Mouse (Mus musculus) embryo, embryonic 10.5 days (tissue): ENCODE results near the gene Map3k21.

Source experiments
- DNase-seq: peaks from one replicate; pipeline ENCODE4 v3.0.0-alpha.2; 2015; ENCODE audit warnings: low spot score

The Map3k21 gene

GRCm38 (mm10) chr8:125914386-125914785 lies 4.1 kb downstream of the Map3k21 start:
- no peak for DNase-seq

- DNase-seq, result no peak
Observed at GRCm38 (mm10) chr8:125917013-125917412, 6.8 kb downstream of the Map3k21 start.

- no peak for DNase-seq
Observed at GRCm38 (mm10) chr8:125918719-125919118, 8.5 kb downstream of the Map3k21 start.

- DNase-seq, result no peak
Observed at GRCm38 (mm10) chr8:125919560-125919959, 9.3 kb downstream of the Map3k21 start.

DNA sequence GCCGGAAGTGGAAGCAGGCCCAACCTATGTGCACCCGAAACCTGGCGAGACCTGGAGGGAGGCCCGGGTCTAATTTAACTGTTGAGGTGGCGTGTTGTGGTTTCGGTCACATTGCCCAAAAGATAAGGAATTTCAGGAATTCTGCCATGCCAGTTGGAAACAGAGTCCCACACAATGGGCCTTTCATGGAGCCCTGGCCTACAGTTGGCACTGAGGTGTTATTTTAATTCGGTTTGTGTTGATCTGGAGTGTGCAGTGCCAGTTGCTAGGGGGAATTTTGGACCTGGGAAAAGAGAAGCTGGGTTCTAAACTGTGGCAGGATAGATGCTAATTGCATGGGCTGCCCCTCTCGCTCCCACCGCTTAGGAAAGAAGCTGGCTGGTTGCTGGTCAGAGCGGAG lies 10.0 kb downstream of the Map3k21 start:
- DNase-seq, result no peak

GRCm38 (mm10) chr8:125920761-125921160 lies 10.5 kb downstream of the Map3k21 start:
- DNase-seq, result no peak

GRCm38 (mm10) chr8:125922333-125922732 lies 12.1 kb downstream of the Map3k21 start:
- no peak for DNase-seq

- no peak for DNase-seq
Observed at GRCm38 (mm10) chr8:125926636-125927035, 16.4 kb downstream of the Map3k21 start.

DNA sequence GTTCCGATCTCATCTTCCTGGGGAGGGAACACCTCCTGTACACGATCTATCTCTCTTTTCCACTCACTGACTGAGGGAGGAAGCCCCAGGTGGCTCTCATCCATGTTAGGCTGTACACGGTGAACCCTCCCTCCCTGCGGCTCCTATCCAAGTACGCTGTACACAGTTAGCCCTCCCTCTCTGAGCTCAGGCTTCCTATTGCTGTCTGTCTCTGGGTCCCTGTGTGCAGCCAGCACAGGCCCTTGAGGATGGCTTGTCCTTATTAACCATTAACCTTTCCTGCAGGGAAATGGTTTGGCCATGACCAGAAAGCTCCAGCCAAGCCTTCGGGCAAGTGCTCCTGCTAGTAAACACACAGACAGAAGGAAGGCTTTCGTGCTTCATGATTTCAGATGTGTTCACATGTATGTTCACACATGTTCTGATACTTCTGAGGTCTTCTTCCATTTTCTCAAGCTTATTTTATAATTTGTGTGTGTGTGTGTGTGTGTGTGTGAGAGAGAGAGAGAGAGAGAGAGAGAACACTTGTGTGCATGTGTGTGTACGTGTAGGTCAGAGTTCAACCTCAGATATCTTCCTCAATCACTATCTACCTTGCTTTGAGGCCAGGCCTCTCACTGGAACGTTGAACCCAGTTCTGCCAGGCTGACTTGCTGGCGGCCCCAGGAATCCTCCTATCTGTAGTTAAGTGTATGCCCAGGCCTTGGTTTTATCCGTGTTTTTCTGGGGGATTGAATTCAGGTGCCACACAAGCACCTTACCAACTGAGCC lies 20.2 kb downstream of the Map3k21 start:
- no peak for DNase-seq

DNA sequence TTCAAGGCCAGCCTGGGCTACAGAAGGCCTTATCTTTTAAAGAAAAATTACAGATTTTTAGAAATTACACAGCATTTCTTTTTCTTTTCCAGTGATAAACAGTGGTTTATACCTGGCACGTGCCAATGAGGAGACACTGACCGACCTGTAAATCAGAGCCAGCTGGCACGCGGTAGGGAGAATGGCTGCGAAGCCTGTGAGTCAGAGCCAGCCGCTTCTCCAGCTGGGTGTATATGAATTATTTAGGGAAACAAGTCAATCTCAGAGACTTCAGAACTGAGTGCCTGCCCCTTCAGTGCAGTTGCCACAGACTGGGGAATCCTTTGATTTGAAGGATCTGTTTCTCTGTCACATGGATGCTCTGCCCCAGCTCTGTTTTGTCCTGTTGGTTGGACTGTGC lies 21.6 kb downstream of the Map3k21 start:
- DNase-seq, result no peak

DNA sequence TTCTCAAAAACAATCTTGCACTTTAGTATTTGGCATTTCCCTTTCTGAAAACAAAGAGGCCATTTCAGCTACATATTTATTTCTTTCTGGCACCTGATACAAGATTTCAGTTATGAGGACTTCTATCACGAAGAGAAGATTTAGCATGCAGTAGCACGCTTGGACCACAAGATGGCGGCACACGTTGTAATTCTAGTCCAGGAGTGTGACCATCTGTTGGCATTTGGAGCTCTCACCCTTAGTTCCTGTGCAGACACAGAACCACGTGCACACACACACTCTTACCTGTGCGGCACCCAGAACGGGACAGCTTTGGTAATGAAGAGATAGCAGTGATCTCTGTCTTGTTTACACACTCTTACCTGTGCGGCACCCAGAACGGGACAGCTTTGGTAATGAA lies 25.4 kb downstream of the Map3k21 start:
- peak; percentile 80 for DNase-seq

GRCm38 (mm10) chr8:125944511-125944910 lies 34.3 kb downstream of the Map3k21 start:
- no peak for DNase-seq

GRCm38 (mm10) chr8:125948696-125949308 lies 38.6 kb downstream of the Map3k21 start:
- no peak for DNase-seq

- peak; percentile 98 for DNase-seq
Observed at GRCm38 (mm10) chr8:125950007-125950940, 40.0 kb downstream of the Map3k21 start.

DNA sequence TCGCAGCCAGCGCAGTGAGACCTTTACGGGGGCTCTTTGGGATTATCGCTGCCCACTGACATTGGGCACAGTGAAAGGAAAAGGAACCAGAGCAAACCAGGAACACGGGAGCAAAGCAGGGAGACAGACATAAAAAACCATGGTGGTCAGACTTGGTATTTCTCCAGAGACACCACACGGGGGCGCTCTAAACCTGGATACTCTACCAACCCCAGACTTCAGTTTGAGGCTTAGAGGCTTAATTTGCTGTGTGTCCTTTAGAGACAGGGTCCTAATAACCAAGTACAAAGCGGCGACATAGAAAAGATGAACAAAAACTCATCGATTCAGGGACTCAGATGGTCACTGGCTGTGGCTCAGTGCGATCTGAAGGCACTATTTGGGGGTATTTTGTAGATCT lies 45.4 kb downstream of the Map3k21 start:
- DNase-seq, result peak; percentile 80

- no peak for DNase-seq
Observed at GRCm38 (mm10) chr8:125956796-125957195, 46.5 kb downstream of the Map3k21 start.

GRCm38 (mm10) chr8:125957226-125957993 lies 47.2 kb downstream of the Map3k21 start:
- no peak for DNase-seq

DNA sequence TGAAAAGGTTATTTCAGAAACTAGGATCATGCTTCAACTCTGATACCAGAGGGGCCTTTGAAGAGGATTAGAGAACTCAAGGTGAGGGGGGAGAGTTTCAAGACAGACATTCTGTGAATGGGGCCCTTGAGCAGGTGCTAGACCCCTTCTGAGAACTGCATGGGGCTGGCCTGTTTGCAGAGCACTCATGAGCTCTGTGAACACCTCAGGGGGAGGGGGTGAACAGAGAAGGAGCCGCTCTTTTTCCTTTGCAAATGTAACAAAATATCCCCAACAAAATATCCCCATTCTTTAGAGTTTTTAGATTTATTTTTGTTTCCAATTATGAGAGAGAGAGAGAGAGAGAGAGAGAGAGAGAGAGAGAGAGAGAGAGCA lies 47.7 kb downstream of the Map3k21 start:
- DNase-seq, result no peak

DNA sequence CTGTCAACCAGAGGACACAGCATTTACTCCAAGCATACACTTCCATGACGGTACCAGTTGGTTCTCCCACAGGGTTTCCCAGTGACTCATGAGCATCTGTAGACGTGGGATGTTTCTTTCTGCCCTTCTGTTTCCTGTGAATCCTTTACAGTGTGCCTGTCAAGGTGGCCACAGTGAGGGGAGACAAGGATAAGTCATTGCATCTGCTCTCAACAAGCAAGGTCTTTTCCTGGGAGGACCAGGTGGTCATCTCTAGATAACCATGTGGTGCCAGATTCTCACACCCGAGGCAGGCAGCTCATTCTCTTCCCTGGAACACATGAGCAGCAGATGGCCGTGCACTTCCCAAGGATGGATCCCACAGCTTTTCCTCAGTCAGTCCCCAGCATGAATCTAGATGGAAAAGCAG lies 49.1 kb downstream of the Map3k21 start:
- no peak for DNase-seq

DNA sequence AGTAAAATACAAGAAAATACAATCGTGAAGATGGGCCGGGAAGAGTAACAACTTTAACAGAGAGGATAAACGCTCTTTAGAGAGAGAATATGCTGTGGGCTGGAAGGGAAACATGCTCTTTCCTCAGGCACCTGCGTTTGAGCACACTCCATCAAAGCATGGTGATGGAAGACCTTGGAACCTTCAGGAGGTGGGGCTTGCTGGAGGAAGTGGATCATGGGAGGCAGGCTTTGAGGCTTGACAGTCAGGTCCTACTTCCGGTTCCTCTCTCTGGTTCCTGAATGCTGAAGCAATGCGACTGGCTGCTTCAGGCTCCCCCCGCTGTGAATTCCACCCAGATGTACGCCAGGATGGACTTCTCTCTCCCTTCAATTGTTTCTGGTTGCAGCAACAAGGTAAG lies 49.8 kb downstream of the Map3k21 start:
- no peak for DNase-seq

DNA sequence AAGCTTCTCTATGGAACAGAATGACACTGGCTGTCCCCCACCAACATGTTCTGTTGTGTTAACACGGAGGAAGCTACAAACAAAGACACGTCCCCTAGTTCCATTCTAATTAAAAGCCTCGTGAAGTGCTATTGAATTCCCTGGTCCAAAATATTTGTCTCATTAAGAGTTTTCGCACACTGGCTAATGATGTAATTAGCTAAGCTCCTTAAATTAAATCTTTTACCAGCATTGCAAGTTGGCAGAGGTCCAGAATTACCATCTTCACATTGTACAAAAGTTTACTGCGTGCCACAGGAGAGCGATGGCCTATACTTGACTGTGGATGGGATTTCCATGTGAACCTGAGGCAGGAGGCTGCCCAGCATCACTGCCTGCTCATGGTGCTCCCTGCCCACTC lies 51.5 kb downstream of the Map3k21 start:
- no peak for DNase-seq

DNA sequence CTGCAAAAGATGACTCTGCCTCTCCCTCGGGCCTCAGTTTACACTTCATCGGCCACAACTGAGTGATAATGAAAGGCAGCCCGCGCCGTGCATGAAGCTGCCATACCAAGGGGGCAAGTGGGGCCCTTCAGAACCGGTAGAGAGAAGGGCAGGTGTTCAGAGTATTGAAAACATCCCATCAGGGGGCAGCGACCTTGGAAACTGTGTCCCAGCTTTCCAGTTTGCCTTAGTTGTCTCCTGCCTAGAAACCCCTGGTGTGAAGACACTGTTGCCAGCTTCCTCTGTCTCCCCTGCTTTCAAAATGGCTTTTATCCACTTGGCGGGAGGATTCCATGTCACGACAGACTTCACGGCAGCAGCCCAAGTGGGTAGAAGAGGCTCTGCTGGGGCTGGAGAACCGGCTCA lies 53.6 kb downstream of the Map3k21 start:
- DNase-seq, result no peak
